Mouse (Mus musculus) limb, embryonic 15.5 days (tissue): ENCODE measurements at regions not wholly inside any gene's neighbourhood (a gene's known extent, or its start where the extent isn't known, plus 50 kb on each side); places are given as distances from the start of the nearest gene placed in this dataset.

Experiments used
- ATAC-seq: fragments of 200-750 bp; cut with Nextera tagmentation; 2 replicates; pipeline ENCODE4 v1.8.0; 2017; ENCODE audit warnings: low read depth, moderate TSS enrichment; ENCODE audit not compliant: insufficient number of reproducible peaks, low FRiP score, low TSS enrichment
- H3K27ac ChIP-seq: fragments of 300-500 bp; sonication (generic); 2 replicates; pipeline ENCODE4 v1.5.1; 2015; ENCODE audit warnings: moderate library complexity, mild to moderate bottlenecking, inconsistent platforms
- H3K27me3 ChIP-seq: fragments of 300-500 bp; sonication (generic); 2 replicates; pipeline ENCODE4 v1.6.1; 2015; ENCODE audit warnings: inconsistent platforms
- H3K36me3 ChIP-seq: fragments of 300-500 bp; sonication (generic); 2 replicates; pipeline ENCODE4 v1.6.1; 2015; ENCODE audit warnings: inconsistent platforms
- H3K4me1 ChIP-seq: fragments of 300-500 bp; sonication (generic); 2 replicates; pipeline ENCODE4 v1.6.1; 2015; ENCODE audit warnings: inconsistent platforms
- H3K4me2 ChIP-seq: fragments of 300-500 bp; sonication (generic); 2 replicates; pipeline ENCODE4 v1.6.1; 2015; ENCODE audit warnings: mild to moderate bottlenecking, inconsistent platforms
- H3K4me3 ChIP-seq: fragments of 300-500 bp; sonication (generic); 2 replicates; pipeline ENCODE4 v1.5.1; 2015; ENCODE audit warnings: mild to moderate bottlenecking, inconsistent platforms
- H3K9ac ChIP-seq: fragments of 300-500 bp; sonication (generic); 2 replicates; pipeline ENCODE4 v1.6.1; 2015; ENCODE audit warnings: inconsistent platforms
- H3K9me3 ChIP-seq: fragments of 300-500 bp; sonication (generic); 2 replicates; pipeline ENCODE4 v1.6.1; 2016; ENCODE audit warnings: inconsistent platforms
- WGBS: fragments of 180-500 bp; shearing (Covaris S2); methylation state at CpG from one replicate; pipeline ENCODE4 v1.1.7; 2015; 5-methylcytosine and 5-hydroxymethylcytosine counted together

- Histone ChIP-seq H3K4me2 (no peak overlapping the region), H3K4me1 (peaks cover 8% of the 10 kb centered on the region), H3K27me3 (0 out of 2 replicates have a peak, but pooled peaks cover 2% of the 10 kb centered on the region), H3K9me3 (no peaks in the 10 kb centered on the region), H3K4me3 (no peak overlapping the region), H3K36me3 (no peaks in the 10 kb centered on the region), H3K27ac (no peak overlapping the region), H3K9ac (no peak overlapping the region)
- no peak for ATAC-seq
- WGBS, result 63% methylated on average over 3 of the region's 3 CpGs
Measured at GRCm38 (mm10) chr3:104712711-104713110, 68.1 kb upstream of the Ppm1j start.

GRCm38 (mm10) chr3:104713836-104714631 lies 66.8 kb upstream of the Ppm1j start:
- WGBS, result 25% methylated on average over 8 of the region's 8 CpGs
- Histone ChIP-seq H3K4me1 (peaks cover 8% of the 10 kb centered on the region), H3K4me2 (peak overlapping the region; percentile 37), H3K4me3 (peak overlapping the region; percentile 16; the same call in 1 of the 2 replicates), H3K27me3 (0 out of 2 replicates have a peak, but pooled peaks cover 2% of the 10 kb centered on the region), H3K27ac (no peak overlapping the region), H3K36me3 (no peaks in the 10 kb centered on the region), H3K9me3 (no peaks in the 10 kb centered on the region), H3K9ac (no peak overlapping the region)
- 0 out of 2 replicates have a peak, but pooled peaks have one; percentile 44 for ATAC-seq

GRCm38 (mm10) chr3:104714679-104715326 lies 66.1 kb upstream of the Ppm1j start:
- no peak overlapping the region for H3K9ac ChIP-seq
- ATAC-seq, result no peak
- 45% methylated on average over 11 of the region's 11 CpGs for WGBS

More at GRCm38 (mm10) chr3:104714679-104715326, 66.1 kb upstream of the Ppm1j start:
- Histone ChIP-seq H3K36me3 (no peaks in the 10 kb centered on the region), H3K27ac (no peak overlapping the region), H3K9me3 (no peaks in the 10 kb centered on the region), H3K4me3 (peak overlapping the region; percentile 16; the same call in 1 of the 2 replicates), H3K27me3 (0 out of 2 replicates have a peak, but pooled peaks cover 2% of the 10 kb centered on the region), H3K4me2 (peak overlapping the region; percentile 37), H3K4me1 (peaks cover 8% of the 10 kb centered on the region)
